In genomic region chr8:12504240-12504639, GRCm38 (mm10) we compare ENCODE assay signal across 18 mouse cellular contexts.
DNase-seq lines count a peak whose midpoint lies in the region; ATAC-seq lines count a peak whose summit lies in the region.
"Had no signal": no experiment of that assay in that cellular context is flagged by ENCODE, and none has a peak within 500 bp of the region (broad histone marks: within the 10 kb centered on the region; RNA-seq: fewer than 3 reads in every experiment).

No protein-coding gene starts in this region.

- H3K36me3 ChIP-seq in midbrain, embryonic 11.5 days (ENCODE audit: control insufficient read depth, insufficient read depth, low read length) = no peaks in the 10 kb centered on the region
- no peaks in the 10 kb centered on the region for H3K36me3 ChIP-seq in midbrain, embryonic 16.5 days (ENCODE audit: control insufficient read depth, insufficient read depth, low read length)
- H3K36me3 ChIP-seq in forebrain, embryonic 16.5 days (ENCODE audit: control insufficient read depth, insufficient read depth) = no peaks in the 10 kb centered on the region
- H3K36me3 ChIP-seq in neural tube, embryonic 13.5 days = no peaks in the 10 kb centered on the region
- H3K36me3 ChIP-seq: embryonic facial prominence, embryonic 15.5 days had no signal

- no peak overlapping the region for H3K4me3 ChIP-seq in midbrain, embryonic 11.5 days (ENCODE audit: low read depth, low read length)
- no peak overlapping the region for H3K4me3 ChIP-seq in midbrain, embryonic 16.5 days (ENCODE audit: low read depth, low read length)
- H3K4me3 ChIP-seq in forebrain, embryonic 16.5 days (replicated peaks; ENCODE audit: low read length) = no peak overlapping the region
- no peak overlapping the region for H3K4me3 ChIP-seq in neural tube, embryonic 13.5 days
- H3K4me3 ChIP-seq: embryonic facial prominence, embryonic 15.5 days had no signal

- peak overlapping the region; percentile 21; the same call in 1 of the 2 replicates for H3K9ac ChIP-seq in midbrain, embryonic 11.5 days (ENCODE audit: low read length)
- no peak overlapping the region for H3K9ac ChIP-seq in midbrain, embryonic 16.5 days (ENCODE audit: low read depth, low read length)
- peak overlapping the region; percentile 26; the same call in 1 of the 2 replicates for H3K9ac ChIP-seq in forebrain, embryonic 16.5 days (replicated peaks; ENCODE audit: low read depth, low read length)
- no peak overlapping the region for H3K9ac ChIP-seq in neural tube, embryonic 13.5 days
- H3K9ac ChIP-seq: embryonic facial prominence, embryonic 15.5 days had no signal

- peak overlapping the region; percentile 63 for H3K27ac ChIP-seq in midbrain, embryonic 11.5 days (ENCODE audit: low read depth, low read length)
- no peak overlapping the region for H3K27ac ChIP-seq in midbrain, embryonic 16.5 days (ENCODE audit: low read length)
- peak overlapping the region; percentile 12 for H3K27ac ChIP-seq in forebrain, embryonic 16.5 days (ENCODE audit: low read length)
- no peak overlapping the region for H3K27ac ChIP-seq in neural tube, embryonic 13.5 days (replicated peaks)
- H3K27ac ChIP-seq: embryonic facial prominence, embryonic 15.5 days; kidney, postnatal 0 days; macrophage had no signal

- DNase-seq in midbrain, embryonic 11.5 days (ENCODE audit: low spot score, missing footprints) = peak; percentile 93
- peak; percentile 47 for DNase-seq in embryo, embryonic 9.5 days (ENCODE audit: extremely low spot score)
- DNase-seq in heart, adult 8-10 months (ENCODE audit: low spot score) = no peak
- no peak for DNase-seq in right cerebral cortex, postnatal 25 days
- DNase-seq in right cerebral cortex, postnatal 10 days (ENCODE audit: low spot score in 2 of 2) = no peak
- DNase-seq: cerebellum, postnatal 25 days; gastrocnemius, postnatal 10 days; heart, postnatal 36 days; lung, adult 2 months had no signal

- under 1% methylated on average over 11 of the region's 11 CpGs for WGBS in midbrain, embryonic 11.5 days
- WGBS in midbrain, embryonic 16.5 days = 3% methylated on average over 11 of the region's 11 CpGs
- WGBS in forebrain, embryonic 16.5 days = under 1% methylated on average over 11 of the region's 11 CpGs
- WGBS in neural tube, embryonic 13.5 days = under 1% methylated on average over 11 of the region's 11 CpGs

- no peak for ATAC-seq in midbrain, embryonic 11.5 days (ENCODE audit: low FRiP score)
- no peak for ATAC-seq in midbrain, embryonic 16.5 days
- no peak for ATAC-seq in forebrain, embryonic 16.5 days
- ATAC-seq in neural tube, embryonic 13.5 days (ENCODE audit: low read depth) = no peak
- ATAC-seq: activated CD4-positive, CD25-positive, alpha-beta regulatory T cell, adult 4 months; intestine, embryonic 16.5 days had no signal

- H3K4me2 ChIP-seq in midbrain, embryonic 11.5 days = peak overlapping the region; percentile 19
- H3K4me2 ChIP-seq in midbrain, embryonic 16.5 days (ENCODE audit: low read length) = no peak overlapping the region
- H3K4me2 ChIP-seq in forebrain, embryonic 16.5 days (ENCODE audit: low read length) = peak overlapping the region; percentile 34
- H3K4me2 ChIP-seq in neural tube, embryonic 13.5 days = 0 out of 2 replicates have a peak overlapping the region, but pooled peaks have one; percentile 4
- H3K4me2 ChIP-seq: embryonic facial prominence, embryonic 15.5 days; heart, embryonic 11.5 days had no signal

- H3K4me1 ChIP-seq in midbrain, embryonic 11.5 days (ENCODE audit: control insufficient read depth, insufficient read depth, low read length) = peaks cover 47% of the 10 kb centered on the region
- H3K4me1 ChIP-seq in midbrain, embryonic 16.5 days (ENCODE audit: control insufficient read depth, insufficient read depth, low read length) = peaks cover 10% of the 10 kb centered on the region
- peaks cover 30% of the 10 kb centered on the region for H3K4me1 ChIP-seq in forebrain, embryonic 16.5 days (replicated peaks; ENCODE audit: control insufficient read depth, insufficient read depth, low read length)
- H3K4me1 ChIP-seq in neural tube, embryonic 13.5 days (replicated peaks) = peaks cover 31% of the 10 kb centered on the region

- no peaks in the 10 kb centered on the region for H3K9me3 ChIP-seq in midbrain, embryonic 11.5 days (ENCODE audit: control insufficient read depth, low read length)
- no peaks in the 10 kb centered on the region for H3K9me3 ChIP-seq in midbrain, embryonic 16.5 days (replicated peaks; ENCODE audit: control insufficient read depth, low read length, poor library complexity, severe bottlenecking)
- H3K9me3 ChIP-seq in forebrain, embryonic 16.5 days (ENCODE audit: control insufficient read depth, low read length) = no peaks in the 10 kb centered on the region
- H3K9me3 ChIP-seq in neural tube, embryonic 13.5 days = no peaks in the 10 kb centered on the region
- H3K9me3 ChIP-seq: embryonic facial prominence, embryonic 15.5 days had no signal

- peaks cover 5% of the 10 kb centered on the region; the same call in 1 of the 2 replicates for H3K27me3 ChIP-seq in midbrain, embryonic 11.5 days (ENCODE audit: control insufficient read depth, insufficient read depth, low read length)
- H3K27me3 ChIP-seq in midbrain, embryonic 16.5 days (ENCODE audit: control insufficient read depth, insufficient read depth, low read depth, low read length) = peaks cover 3% of the 10 kb centered on the region
- no peaks in the 10 kb centered on the region for H3K27me3 ChIP-seq in forebrain, embryonic 16.5 days (replicated peaks; ENCODE audit: control insufficient read depth, insufficient read depth, low read length)
- H3K27me3 ChIP-seq in neural tube, embryonic 13.5 days = peaks cover 80% of the 10 kb centered on the region

Comparison
In these comparisons a context has a peak if more than half of its experiments do, and no peak if none do; other contexts are left out.
1. H3K27ac ChIP-seq: peak in midbrain, embryonic 11.5 days (single experiment) and forebrain, embryonic 16.5 days (single experiment); none in midbrain, embryonic 16.5 days (single experiment) and neural tube, embryonic 13.5 days (single experiment).
2. H3K9ac ChIP-seq: peak in midbrain, embryonic 11.5 days (single experiment) and forebrain, embryonic 16.5 days (single experiment); none in midbrain, embryonic 16.5 days (single experiment) and neural tube, embryonic 13.5 days (single experiment).
3. DNase-seq: peak in midbrain, embryonic 11.5 days (single experiment) and embryo, embryonic 9.5 days (single experiment); none in heart, adult 8-10 months (single experiment), right cerebral cortex, postnatal 25 days (single experiment) and right cerebral cortex, postnatal 10 days (0 of 2).